Mouse (Mus musculus): Measurements from ENCODE around the gene Tfcp2l1. TPM values are rescaled to one million over a fixed set of nuclear protein-coding genes. Genes with fewer than 3 reads are reported as not detected.

Tfcp2l1 gene
- total and polyA plus RNA-seq, 3 experiments: not detected

- Histone ChIP-seq H3K4me1 (ENCODE audit: control insufficient read depth in 1 of 2, insufficient read depth in 2 of 2, low read length in 2 of 2) (no peaks in the 10 kb centered on the region), H3K79me2 (ENCODE audit: control insufficient read depth, insufficient read depth, low read length, poor library complexity) (no peaks in the 10 kb centered on the region), H3K9ac (ENCODE audit: control insufficient read depth, low read depth, low read length, poor library complexity, severe bottlenecking) (no peak overlapping the region), H3K9me3 (replicated peaks; ENCODE audit: insufficient read depth, low read length) (no peaks in the 10 kb centered on the region), H3K27me3 (ENCODE audit: control insufficient read depth in 1 of 2, insufficient read depth in 2 of 2, low read length in 2 of 2) (no peaks in the 10 kb centered on the region), H3K4me3 (ENCODE audit: control insufficient read depth in 1 of 2, insufficient read depth in 1 of 2, low read depth in 2 of 2, low read length in 2 of 2) (no peak overlapping the region), H3K27ac (ENCODE audit: control insufficient read depth, low read depth, low read length) (no peak overlapping the region), H3K36me3 (ENCODE audit: control insufficient read depth in 1 of 2, insufficient read depth in 2 of 2, low read length in 2 of 2) (no peaks in the 10 kb centered on the region)
- no peak for DNase-seq (ENCODE audit: low read depth, low spot score)
- TF ChIP-seq POLR2AphosphoS2 (IDR thresholded peaks at IDR 0.05; ENCODE audit: low read length) (no peak), ZMIZ1 (IDR thresholded peaks at IDR 0.05; ENCODE audit: low read depth, low read length) (no peak), ZC3H11A (IDR thresholded peaks at IDR 0.05; ENCODE audit: low read depth, low read length) (no peak), UBTF (IDR thresholded peaks at IDR 0.05; ENCODE audit: borderline replicate concordance, insufficient read depth, low read depth, low read length) (no peak), E2F4 (IDR thresholded peaks at IDR 0.05; ENCODE audit: borderline replicate concordance, low read depth, low read length) (no peak), SMC3 (IDR thresholded peaks at IDR 0.05; ENCODE audit: low read depth, low read length) (no peak), ETS1 (IDR thresholded peaks at IDR 0.05; ENCODE audit: low read depth, low read length) (no peak), CHD2 (IDR thresholded peaks at IDR 0.05; ENCODE audit: low read length) (no peak), CTCF (IDR thresholded peaks at IDR 0.05 in 2 of 3, conservative IDR thresholded peaks at IDR 0.05 in 1 of 3; ENCODE audit: control insufficient read depth in 1 of 3, insufficient read depth in 1 of 3, low read depth in 2 of 3, low read length in 3 of 3, poor library complexity in 1 of 3, severe bottlenecking in 1 of 3) (no peak), RAD21 (IDR thresholded peaks at IDR 0.05; ENCODE audit: low read depth, low read length) (no peak), POLR2AphosphoS5 (IDR thresholded peaks at IDR 0.05; ENCODE audit: borderline replicate concordance, low read depth, low read length) (no peak), MXI1 (IDR thresholded peaks at IDR 0.05; ENCODE audit: low read depth, low read length) (no peak), MYC (IDR thresholded peaks at IDR 0.05; ENCODE audit: low read depth, low read length) (no peak), HCFC1 (IDR thresholded peaks at IDR 0.05; ENCODE audit: low read depth, low read length) (no peak), ZNF384 (IDR thresholded peaks at IDR 0.05; ENCODE audit: low read depth, low read length) (no peak), KAT2A (conservative IDR thresholded peaks at IDR 0.05; ENCODE audit: low read depth, low read length) (no peak), MAZ (IDR thresholded peaks at IDR 0.05; ENCODE audit: low read depth, low read length) (no peak), JUND (IDR thresholded peaks at IDR 0.05; ENCODE audit: low read depth, low read length) (no peak), TAL1 (IDR thresholded peaks at IDR 0.05; ENCODE audit: low read length) (no peak), EP300 (IDR thresholded peaks at IDR 0.05; ENCODE audit: low read depth in 1 of 2, low read length in 2 of 2) (no peak)
Observed at GRCm38 (mm10) chr1:118650771-118651080, 23.0 kb downstream of the Tfcp2l1 start.

GRCm38 (mm10) chr1:118658716-118659115 lies 31.0 kb downstream of the Tfcp2l1 start:
- no peaks in the 10 kb centered on the region for H3K36me3 ChIP-seq (ENCODE audit: control insufficient read depth in 1 of 2, insufficient read depth in 2 of 2, low read length in 2 of 2)
- no peak for TF ChIP-seq GATA1 (IDR thresholded peaks at IDR 0.05; ENCODE audit: low read depth, low read length)
- no peak for TF ChIP-seq SIN3A (IDR thresholded peaks at IDR 0.05; ENCODE audit: low read length)
- TF ChIP-seq MEF2A (IDR thresholded peaks at IDR 0.05; ENCODE audit: extremely low read depth, insufficient replicate concordance, low read depth, low read length, poor library complexity, severe bottlenecking): no peak
- TF ChIP-seq TAL1 (IDR thresholded peaks at IDR 0.05; ENCODE audit: low read length): no peak
- TF ChIP-seq CHD1 (IDR thresholded peaks at IDR 0.05; ENCODE audit: low read depth, low read length): no peak
- TF ChIP-seq EP300 (IDR thresholded peaks at IDR 0.05; ENCODE audit: low read depth in 1 of 2, low read length in 2 of 2): no peak
- TF ChIP-seq RCOR1 (IDR thresholded peaks at IDR 0.05; ENCODE audit: low read depth, low read length): no peak
- no peak for TF ChIP-seq JUND (IDR thresholded peaks at IDR 0.05; ENCODE audit: low read depth, low read length)
- no peak for TF ChIP-seq ZMIZ1 (IDR thresholded peaks at IDR 0.05; ENCODE audit: low read depth, low read length)
- TF ChIP-seq TBP (IDR thresholded peaks at IDR 0.05; ENCODE audit: low read depth, low read length): no peak
- DNase-seq (ENCODE audit: low read depth, low spot score): no peak
- no peaks in the 10 kb centered on the region for H3K4me1 ChIP-seq (ENCODE audit: control insufficient read depth in 1 of 2, insufficient read depth in 2 of 2, low read length in 2 of 2)
- H3K27me3 ChIP-seq (ENCODE audit: control insufficient read depth in 1 of 2, insufficient read depth in 2 of 2, low read length in 2 of 2): no peaks in the 10 kb centered on the region
- no peak overlapping the region for H3K9ac ChIP-seq (ENCODE audit: control insufficient read depth, low read depth, low read length, poor library complexity, severe bottlenecking)
- no peaks in the 10 kb centered on the region for H3K79me2 ChIP-seq (ENCODE audit: control insufficient read depth, insufficient read depth, low read length, poor library complexity)
- no peaks in the 10 kb centered on the region for H3K9me3 ChIP-seq (replicated peaks; ENCODE audit: insufficient read depth, low read length)
- no peak overlapping the region for H3K27ac ChIP-seq (ENCODE audit: control insufficient read depth, low read depth, low read length)
- H3K4me3 ChIP-seq (ENCODE audit: control insufficient read depth in 1 of 2, insufficient read depth in 1 of 2, low read depth in 2 of 2, low read length in 2 of 2): no peak overlapping the region

Measured in MEL (cell line).